Mouse (Mus musculus): Measurements from ENCODE around the gene Usp15.
"Not testable (repeated sequence)": the region's sequence is repeated elsewhere in the genome, so short reads cannot be mapped to it uniquely, and the experiment has no call there.

Gene Usp15

GRCm38 (mm10) chr10:123196835-123197559 is at the start of gene Usp15:
TSS of gene Usp15 (minus strand) at chr10:123196995.
- peak; percentile 96 for DNase-seq

DNA sequence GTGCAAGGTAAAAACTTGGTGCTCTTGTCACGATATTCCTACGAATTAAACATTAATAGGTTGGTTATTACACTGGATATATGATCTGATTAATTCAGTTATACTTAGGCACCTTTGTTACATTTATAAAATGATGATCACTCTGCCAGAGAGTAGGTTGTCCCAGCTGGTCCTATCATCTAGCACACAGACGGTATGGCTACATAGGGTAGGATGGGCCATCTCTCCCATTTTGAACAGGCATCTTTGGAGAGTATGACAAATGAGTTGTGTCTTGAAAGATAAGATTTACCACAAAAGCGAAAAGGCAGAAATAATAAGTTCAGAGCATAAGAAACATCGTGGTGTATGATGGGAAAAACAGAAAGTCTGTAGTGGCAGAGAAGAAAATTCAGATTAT is 32.6 kb upstream of the Usp15 start:
- no peak for DNase-seq

DNA sequence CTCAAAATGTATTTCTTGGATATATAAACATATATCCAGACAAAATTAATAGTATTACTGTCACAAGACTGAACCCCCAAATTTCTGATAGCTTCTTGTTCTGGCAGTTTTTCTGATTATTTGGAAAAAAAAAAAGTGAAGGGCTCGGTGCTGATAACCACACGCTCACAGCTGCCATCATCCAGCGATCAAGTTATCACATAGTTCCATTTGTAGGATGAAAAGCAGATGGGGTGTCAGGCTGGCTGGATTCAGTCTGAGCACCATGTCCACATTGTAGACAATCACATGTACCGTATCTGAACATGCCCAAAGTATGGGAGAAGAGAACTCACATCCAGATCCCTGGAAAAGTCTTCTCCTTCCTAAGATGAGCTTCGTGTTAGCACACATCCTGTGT is 26.0 kb upstream of the Usp15 start:
- DNase-seq = no peak

DNA sequence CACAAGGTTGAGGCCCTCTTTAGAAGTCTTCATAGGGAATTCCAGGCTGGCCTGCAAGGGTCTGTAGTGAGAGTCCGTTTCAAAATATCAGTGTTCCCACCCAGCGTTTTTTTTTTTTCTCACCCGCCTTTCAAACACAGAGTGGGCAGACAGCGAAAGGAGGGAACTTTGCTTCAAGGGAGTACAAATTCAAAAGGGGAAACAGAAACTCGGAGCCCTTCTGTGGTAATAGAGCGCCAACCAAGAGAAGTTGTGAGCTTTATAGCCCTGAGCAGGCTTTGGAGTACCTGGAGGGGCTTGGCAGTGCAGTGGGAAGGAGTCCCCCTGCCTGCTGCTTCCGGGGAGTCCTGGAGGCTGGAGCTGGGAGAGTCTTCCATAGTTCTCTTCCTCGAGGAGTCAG is 12.7 kb upstream of the Usp15 start:
- no peak for DNase-seq

GRCm38 (mm10) chr10:123208336-123208735 is 11.5 kb upstream of the Usp15 start:
- no peak for DNase-seq

GRCm38 (mm10) chr10:123206074-123206473 is 9.3 kb upstream of the Usp15 start:
- DNase-seq = no peak

GRCm38 (mm10) chr10:123205364-123205763 is 8.6 kb upstream of the Usp15 start:
- DNase-seq = not testable (repeated sequence)

GRCm38 (mm10) chr10:123201981-123202758 is 5.4 kb upstream of the Usp15 start:
- no peak for DNase-seq

DNA sequence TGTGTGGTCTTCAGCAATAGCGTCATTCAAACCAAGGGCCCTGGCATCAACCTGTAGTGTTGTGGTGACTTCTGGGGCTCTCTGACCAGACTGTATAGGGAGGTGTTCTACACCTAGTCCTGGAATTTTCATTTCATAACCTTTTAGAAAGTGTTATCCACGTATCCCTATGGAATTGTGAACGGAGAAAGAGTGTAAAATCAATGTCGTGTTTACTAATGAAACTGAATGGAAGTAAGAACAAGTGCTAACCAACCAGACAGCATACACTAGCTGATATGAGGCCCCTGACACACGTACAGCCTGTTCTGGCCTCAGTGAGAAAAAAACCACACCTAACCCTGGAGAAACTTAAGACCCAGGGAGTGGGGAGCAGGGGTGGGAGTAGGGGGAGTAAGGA is 4.6 kb upstream of the Usp15 start:
- DNase-seq = no peak

DNA sequence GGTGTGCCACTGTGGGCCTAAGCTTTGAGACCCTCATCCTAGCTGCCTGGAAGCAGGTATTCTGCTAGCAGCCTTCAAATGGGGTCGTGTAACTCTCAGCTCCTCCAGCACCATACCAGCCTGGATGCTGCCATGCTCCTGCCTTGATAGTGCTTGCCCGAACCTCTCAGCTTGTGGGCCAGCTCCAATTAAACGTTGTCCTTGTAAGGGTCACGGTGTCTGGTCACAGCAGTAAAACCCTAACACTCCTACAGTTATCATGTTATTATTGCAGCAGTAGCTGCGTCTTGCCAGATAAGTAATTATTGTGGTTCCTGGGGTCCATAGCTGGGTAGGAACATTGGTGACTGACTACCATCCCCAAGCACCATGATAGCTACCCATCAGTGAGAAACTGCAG is 4.2 kb upstream of the Usp15 start:
- DNase-seq = no peak

- DNase-seq = no peak
These were observed 3.5 kb upstream of the Usp15 start for GRCm38 (mm10) chr10:123200320-123200659.

DNA sequence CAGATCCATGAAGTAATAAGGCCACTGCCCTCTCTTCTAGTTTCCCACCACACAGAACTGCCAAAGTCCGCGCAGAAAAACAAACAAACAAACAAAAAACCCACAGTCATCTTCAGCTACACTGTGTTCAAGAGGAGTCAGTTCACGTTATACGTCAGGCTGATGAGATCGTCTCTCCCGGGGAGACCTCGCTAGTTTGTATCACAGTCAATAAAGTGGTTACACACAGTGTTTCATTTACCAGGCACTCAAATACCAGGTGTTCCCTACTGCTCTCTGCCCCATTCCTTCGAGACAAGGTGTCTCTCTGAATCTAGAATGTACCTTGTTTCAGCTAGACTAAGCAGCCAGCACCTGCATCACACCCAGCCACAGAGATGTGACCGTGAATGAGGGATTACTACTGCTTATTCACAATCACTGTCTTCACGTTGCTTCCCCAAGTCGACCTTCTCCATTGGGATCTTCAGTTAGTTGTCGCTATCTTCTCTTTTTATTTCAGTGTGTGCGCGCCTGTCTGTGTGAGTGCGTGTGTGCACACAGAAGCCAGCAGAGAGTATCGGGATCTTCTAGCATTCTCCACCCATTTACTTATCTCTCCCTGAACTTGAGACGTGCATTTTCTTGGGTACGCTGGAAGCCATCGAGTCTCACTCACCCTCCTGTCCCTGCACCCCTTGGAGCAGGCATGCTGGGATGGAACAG is 3.0 kb upstream of the Usp15 start:
- DNase-seq = no peak

DNA sequence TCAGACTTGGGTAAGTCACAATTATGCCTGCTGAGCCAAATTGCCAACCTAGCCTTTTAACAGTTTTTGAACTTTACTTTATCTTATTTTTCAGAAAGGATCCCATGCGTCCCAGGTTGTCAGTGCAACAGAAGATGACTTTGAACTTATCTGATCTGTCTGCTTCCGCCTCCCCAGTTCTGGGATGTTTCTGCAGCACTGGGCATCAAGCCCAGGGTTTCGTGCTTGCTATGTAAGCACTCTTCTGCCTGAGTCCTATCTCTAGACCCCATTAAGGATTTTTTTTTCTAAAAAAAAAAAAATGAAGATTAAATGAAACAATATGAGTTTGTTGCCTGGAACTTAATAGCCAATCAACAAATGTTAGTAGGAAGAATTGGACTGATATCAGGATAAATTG is 2.3 kb upstream of the Usp15 start:
- DNase-seq = no peak

DNA sequence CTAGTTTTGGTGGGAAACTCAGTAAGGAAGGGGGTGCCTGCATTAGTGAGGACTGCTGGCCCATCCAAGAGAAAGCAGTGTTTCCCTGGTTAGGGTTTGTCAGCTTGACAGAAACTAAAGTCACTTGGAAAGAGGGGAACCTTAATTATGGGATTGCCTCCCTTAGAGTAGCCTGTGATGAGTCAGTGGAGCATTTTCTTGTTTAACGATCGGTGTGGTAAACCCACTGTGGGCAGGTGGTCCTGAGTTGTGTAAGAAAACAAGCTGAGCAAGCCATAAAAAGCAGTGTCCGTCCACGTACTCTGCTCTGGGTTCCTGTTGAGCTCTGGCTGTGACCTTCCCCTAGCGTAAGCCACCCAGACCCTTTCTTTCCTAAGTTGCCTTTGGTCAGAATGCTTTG is 1.4 kb upstream of the Usp15 start:
- DNase-seq = no peak

DNA sequence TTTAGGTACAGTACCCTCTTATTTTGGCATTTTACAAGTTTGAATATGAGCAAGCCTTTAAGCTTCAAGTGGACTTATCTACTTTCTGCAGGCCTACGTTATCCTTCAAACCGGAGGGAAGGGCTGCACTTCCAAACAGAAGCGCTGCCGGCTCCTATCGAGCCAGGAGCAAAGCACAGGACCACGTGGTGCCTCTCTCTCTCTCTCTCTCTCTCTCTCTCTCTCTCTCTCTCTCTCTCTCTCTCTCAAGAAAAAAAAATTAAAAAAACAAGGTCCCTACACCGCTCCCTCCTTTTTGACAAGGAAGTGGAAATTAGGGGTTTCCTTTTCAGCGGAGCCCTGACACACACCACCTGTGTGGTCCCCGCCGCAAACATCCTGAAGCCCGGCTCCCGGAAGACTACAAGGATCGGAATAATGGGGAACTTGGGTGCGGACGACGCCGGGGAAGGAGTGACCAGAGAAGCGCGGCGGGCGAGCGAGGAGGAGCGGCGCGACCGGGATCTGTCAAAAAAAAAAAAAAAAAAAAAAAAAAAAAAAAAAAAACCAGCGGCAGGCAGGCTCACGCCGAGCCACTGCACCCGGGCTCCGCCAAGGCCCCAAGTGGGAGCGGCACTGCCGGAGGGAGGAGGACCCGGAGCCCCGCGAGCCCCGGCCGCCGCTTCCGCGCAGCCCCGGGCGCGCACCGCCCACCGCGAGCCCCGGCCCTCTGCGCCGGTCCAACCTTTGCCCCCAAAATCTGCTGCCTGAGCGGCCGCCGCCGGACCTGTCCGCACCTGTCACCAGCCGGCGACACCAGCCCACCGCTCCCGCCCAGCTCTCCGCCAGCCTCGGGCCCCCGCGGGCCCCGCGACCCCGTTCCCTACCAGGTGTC is 597 bp downstream of the Usp15 start:
- DNase-seq = peak; percentile 37

GRCm38 (mm10) chr10:123195501-123195900 is 1.3 kb downstream of the Usp15 start:
- peak; percentile 69 for DNase-seq

DNA sequence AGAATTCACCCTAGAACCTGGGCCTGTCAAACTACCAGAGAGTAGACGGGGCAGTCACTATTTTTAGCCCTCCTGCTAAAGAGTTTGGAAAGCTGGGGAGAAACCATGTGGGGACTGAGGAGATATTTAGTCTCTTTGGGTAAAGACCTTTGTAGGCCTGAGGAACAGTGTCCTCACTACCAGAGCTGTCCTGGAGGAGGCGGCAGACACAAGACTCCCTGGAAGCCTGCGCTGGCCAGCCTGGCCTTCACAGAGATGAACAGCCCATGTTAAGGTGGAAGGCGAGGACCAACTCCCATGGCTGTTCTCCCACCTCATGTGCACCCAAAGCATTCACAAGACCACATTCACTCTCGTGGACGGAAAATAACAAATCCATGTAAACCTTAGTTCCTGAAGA is 5.8 kb downstream of the Usp15 start:
- no peak for DNase-seq

GRCm38 (mm10) chr10:123187337-123187736 is 9.5 kb downstream of the Usp15 start:
- DNase-seq = no peak

DNA sequence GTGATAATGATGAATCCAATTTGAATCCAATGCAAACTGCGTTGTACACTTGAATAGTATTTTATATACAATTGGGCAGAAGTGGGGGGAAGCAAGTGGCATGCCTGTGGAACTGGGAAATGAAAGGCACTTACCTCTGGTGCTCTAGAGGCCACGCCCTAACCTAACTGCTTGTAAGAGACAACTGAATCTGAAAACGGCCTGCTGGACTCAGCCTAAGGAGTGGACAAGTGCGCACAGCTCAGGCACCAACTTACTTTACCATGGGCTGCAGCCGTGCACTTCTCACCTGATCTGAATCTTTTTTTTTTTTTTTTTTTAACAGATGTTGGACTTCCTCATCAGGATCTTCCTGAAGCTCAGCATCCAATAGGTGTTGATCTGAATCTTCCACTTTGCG is 10.9 kb downstream of the Usp15 start:
- peak; percentile 28 for DNase-seq

- DNase-seq = no peak
These were observed 13.1 kb downstream of the Usp15 start for GRCm38 (mm10) chr10:123183743-123184142.

DNA sequence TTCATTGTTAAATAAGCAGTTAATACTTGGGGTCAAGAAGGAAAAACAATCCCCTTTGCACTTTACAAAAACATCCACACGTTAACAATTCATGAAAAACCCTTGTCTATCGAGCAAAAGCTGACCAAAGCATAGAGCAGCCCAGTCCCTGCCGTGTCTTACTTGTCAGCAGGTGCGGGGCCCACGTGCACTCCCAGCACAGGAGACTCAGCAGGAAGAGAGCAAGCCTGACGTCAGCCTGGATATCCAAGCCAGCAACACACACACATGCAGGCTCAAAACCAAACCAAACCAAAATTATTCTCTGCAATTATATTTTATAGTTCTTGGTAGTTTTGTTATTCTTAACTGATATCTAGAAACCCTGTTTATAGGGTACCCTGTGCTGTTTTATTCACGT is 13.6 kb downstream of the Usp15 start:
- DNase-seq = peak; percentile 67

DNA sequence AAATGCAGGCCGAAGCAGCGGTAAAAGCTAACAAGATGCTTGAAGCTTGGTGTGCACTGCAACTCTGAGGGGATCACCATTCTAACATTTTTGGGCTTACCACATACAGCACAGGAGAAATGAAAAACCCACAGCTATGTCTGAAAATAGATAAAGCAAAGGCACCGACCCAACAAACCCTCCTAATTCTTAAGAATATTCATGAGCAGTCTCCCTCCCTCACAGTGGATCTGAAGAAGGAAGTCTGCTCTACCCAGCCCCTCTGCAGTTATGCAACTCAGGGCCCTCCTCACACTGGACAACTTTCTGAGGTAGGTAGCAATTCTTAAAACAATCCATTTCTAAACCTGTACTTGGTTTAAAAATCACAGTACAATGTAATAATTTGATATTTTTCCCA is 14.4 kb downstream of the Usp15 start:
- DNase-seq = peak; percentile 36

DNA sequence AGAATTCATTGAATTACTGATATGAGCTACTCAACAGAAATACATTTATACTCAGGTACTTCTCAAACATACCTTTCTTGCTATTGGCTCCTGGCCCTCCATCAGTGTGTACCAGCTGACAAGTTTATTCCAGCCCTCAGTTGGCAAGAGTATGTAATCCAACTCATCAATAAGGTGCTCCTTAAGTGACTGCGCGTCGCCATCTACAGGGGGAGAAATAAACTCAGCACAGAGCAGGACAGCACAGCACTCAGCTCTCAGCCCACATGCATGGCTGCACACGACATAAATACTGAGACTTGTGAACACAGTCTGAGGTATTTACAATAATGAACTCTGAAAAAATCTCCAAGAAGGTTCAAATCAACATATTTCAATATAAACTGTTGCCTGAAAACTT is 21.0 kb downstream of the Usp15 start:
- DNase-seq = no peak

Data from lung, postnatal 36 days (tissue).